Mouse (Mus musculus): ENCODE results near the gene Ezh1. TPM values are rescaled to one million over a fixed set of nuclear protein-coding genes. Genes with fewer than 3 reads are reported as not detected.
A peak's percentile ranks its signal among the peaks of the same experiment; 100 is the strongest.
"Not testable (repeated sequence)": the region's sequence is repeated elsewhere in the genome, so short reads cannot be mapped to it uniquely, and the experiment has no call there.

Gene Ezh1
- total RNA-seq, 2 experiments from 2014 or later, result 17.2 to 17.7 TPM

- DNase-seq, result no peak
These were observed 57.8 kb downstream of the Ezh1 start for GRCm38 (mm10) chr11:101168301-101168980.

- DNase-seq, result no peak
These were observed 58.3 kb downstream of the Ezh1 start for GRCm38 (mm10) chr11:101167963-101168300.

GRCm38 (mm10) chr11:101167211-101167962, 58.9 kb downstream of the Ezh1 start:
- DNase-seq, result no peak

- no peak for DNase-seq
These were observed 59.9 kb downstream of the Ezh1 start for GRCm38 (mm10) chr11:101166357-101166756.

GRCm38 (mm10) chr11:101164677-101165580, 61.3 kb downstream of the Ezh1 start:
- no peak for DNase-seq

- no peak for DNase-seq
These were observed 62.0 kb downstream of the Ezh1 start for GRCm38 (mm10) chr11:101164351-101164665.

- DNase-seq, result no peak
These were observed 62.5 kb downstream of the Ezh1 start for GRCm38 (mm10) chr11:101163476-101164350.

- DNase-seq, result peak; percentile 70
These were observed 63.5 kb downstream of the Ezh1 start for GRCm38 (mm10) chr11:101162772-101163171.

GRCm38 (mm10) chr11:101162301-101162700, 64.0 kb downstream of the Ezh1 start:
- no peak for DNase-seq

GRCm38 (mm10) chr11:101161551-101161950, 64.7 kb downstream of the Ezh1 start:
- DNase-seq, result no peak

GRCm38 (mm10) chr11:101160981-101161505, 65.2 kb downstream of the Ezh1 start:
- not testable (repeated sequence) for DNase-seq

- not testable (repeated sequence) for DNase-seq
These were observed 66.1 kb downstream of the Ezh1 start for GRCm38 (mm10) chr11:101160151-101160550.

- DNase-seq, result peak; percentile 58
These were observed 70.4 kb downstream of the Ezh1 start, which contains the start of gene Tubg2 for GRCm38 (mm10) chr11:101155728-101156371. Tubg2 (plus strand) TSS chr11:101155907.

- DNase-seq, result no peak
These were observed 71.1 kb downstream of the Ezh1 start for GRCm38 (mm10) chr11:101155151-101155550.

GRCm38 (mm10) chr11:101154648-101155047, 71.6 kb downstream of the Ezh1 start:
- DNase-seq, result no peak

- no peak for DNase-seq
These were observed 73.4 kb downstream of the Ezh1 start for GRCm38 (mm10) chr11:101152825-101153224.

- no peak for DNase-seq
These were observed 75.2 kb downstream of the Ezh1 start for GRCm38 (mm10) chr11:101151063-101151462.

- peak; percentile 44 for DNase-seq
These were observed 76.8 kb downstream of the Ezh1 start for GRCm38 (mm10) chr11:101149178-101150105.

GRCm38 (mm10) chr11:101148751-101149150, 77.5 kb downstream of the Ezh1 start:
- DNase-seq, result no peak

- DNase-seq, result no peak
These were observed 79.9 kb downstream of the Ezh1 start for GRCm38 (mm10) chr11:101146377-101146776.
